Mouse (Mus musculus): ENCODE data around the gene Cpox. TPM values are rescaled to one million over a fixed set of nuclear protein-coding genes. Genes with fewer than 3 reads are reported as not detected.
"Not testable (repeated sequence)": the region's sequence is repeated elsewhere in the genome, so short reads cannot be mapped to it uniquely, and the experiment has no call there.

The Cpox gene
- total RNA-seq (2014; fragmentation: Nextera tagmentation), result 250 and 314 TPM in 2 replicates
- total RNA-seq (2017), result 138 and 210 TPM in 2 replicates

DNA sequence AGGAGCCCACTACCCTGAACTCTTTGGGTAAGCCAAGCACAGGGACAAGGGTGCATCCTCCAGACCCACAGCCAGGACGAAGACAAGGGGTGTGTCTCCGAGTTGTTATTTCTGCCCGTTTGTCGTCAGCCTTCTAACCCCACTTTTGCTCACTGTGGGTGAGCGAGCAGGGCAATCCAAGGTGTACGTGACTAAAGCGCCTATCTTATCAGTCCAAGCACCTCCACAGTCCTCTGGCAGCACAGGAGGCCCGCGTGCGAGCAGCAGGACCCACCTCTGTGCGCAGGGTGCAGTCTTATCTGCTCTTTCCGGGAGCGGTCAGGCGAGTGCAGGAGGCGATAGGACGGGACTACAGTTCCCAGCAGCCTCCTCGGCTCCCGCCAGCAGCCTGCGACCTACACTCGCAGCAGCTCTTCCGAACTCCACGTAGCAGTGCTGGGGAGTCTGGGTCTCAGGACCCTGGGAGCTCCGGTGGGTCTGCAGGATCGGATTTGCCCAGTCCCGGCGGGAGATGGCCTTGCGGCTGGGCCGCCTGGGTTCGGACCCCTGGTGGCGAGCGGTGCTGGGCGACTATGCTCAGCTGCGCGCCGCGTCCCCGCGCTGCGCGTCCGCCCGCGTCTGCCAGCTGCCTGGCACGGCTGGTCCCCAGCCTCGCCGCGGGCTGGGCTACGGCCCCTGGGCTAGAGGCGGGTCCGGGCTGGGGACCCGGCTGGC, at the start of gene Cpox:
TSS of gene Cpox (plus strand) at position 376 of the 714 bp plus-strand sequence.
- peak; percentile 94 for ATAC-seq (replicated peaks; ENCODE audit: low FRiP score, low TSS enrichment, poor library complexity, severe bottlenecking)

DNA sequence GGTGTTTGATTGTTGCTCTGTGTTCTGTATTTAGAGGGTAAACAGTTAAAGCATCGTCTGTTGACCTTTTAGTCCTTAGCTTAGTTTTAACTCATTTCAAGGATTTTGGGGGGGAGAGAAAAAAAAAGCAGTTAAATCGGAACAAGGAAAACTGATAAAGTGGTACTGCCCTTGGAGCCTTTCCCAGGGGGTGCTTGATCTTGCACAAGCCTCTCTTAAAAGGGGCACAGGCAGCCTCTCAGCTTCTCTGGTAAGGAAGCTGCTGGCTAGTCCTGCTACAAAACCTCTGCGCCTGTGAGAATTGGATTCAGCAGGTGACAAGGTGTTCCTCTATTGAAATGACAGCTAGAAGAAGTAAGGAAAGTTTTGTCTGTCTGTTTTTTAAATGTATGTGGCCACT, 47.7 kb upstream of the Cpox start:
- no peak for ATAC-seq (replicated peaks; ENCODE audit: low FRiP score, low TSS enrichment, poor library complexity, severe bottlenecking)

DNA sequence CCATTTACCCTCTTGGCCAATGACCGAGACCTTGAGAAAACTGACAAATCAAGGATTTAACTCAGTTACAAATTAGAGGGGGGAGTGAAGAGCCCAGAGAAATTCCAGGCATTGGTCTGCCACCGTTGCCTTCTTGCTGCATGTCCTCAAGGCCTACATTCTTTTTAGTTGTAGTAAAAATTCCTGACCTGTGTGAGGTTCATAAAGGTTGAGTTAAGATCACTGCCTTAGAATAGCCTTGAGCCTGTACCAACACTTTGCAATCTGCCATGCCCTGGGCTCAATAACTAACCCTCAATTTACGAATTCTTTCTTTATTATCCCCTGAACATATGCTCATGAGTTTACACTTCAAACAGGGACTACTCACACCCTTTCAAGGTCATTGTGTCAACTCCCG, 47.0 kb upstream of the Cpox start:
- no peak for ATAC-seq (replicated peaks; ENCODE audit: low FRiP score, low TSS enrichment, poor library complexity, severe bottlenecking)

DNA sequence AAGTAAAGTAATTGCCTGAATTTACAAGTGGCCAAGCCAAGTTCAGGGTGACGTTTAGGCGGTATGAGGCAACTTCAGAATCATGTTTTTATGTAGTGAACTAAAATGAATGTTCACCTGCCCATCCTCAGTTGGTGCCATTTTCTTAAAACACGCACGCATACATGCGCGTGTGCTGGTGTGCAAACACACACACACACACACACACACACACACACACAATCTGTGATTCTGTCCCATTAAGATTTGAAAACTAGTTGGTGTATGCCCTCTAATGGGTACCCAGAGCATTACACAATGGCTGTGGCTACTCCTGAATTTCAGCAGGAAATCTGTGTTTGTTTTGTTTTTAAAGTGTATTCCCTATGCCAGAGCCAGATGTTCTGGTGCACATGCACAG, 46.1 kb upstream of the Cpox start:
- ATAC-seq (replicated peaks; ENCODE audit: low FRiP score, low TSS enrichment, poor library complexity, severe bottlenecking), result peak; percentile 62

DNA sequence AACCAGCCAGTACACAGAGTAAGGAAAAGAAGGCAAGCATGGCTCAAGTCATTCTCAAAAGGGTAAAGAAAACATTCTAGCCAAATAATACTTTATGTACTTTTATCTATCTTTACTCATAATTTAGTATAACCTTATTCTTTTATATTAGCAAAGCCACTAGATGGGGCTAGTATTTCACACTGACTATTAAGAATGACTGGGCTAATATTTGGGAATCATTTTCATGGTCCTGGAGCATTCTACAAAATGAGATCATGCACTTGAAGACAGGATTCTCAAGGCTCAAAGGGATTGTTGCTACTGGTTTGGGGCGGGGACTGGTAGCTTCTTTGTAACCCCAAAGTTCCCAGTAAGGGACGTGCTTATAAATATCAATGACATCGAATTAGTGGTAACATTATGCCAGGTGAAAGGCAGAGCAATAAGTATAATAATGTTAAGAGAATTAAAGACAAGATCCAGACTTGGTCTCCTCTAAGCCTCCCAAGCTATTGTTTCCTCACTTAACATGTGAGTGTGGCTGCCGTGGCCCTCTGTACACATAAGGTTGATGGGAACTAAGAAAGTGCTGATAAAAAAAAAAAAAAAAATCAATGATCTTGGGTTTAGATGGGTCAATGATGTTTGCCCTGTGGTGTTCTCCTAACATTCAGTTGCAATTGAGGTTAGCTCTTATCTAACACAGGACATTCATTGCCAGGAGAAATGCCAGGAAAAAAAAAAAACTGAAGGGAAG, 42.3 kb upstream of the Cpox start:
- peak; percentile 62 for ATAC-seq (replicated peaks; ENCODE audit: low FRiP score, low TSS enrichment, poor library complexity, severe bottlenecking)

DNA sequence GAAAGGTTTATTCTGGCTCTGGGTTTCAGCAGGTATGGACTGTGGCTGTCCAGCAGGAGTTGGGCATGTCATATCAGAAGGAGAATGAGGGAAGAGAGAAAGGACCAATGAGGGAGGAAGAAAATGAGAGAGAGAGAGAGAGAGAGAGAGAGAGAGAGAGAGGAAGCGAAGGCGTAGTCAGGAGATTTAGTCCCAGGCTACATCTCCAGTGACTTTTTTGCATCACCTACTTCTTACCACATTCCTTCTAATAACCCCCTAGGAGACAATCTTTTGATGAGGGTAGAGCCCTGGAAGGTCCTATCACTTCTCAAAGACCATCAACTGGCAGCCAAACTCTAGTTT, 41.8 kb upstream of the Cpox start:
- ATAC-seq (replicated peaks; ENCODE audit: low FRiP score, low TSS enrichment, poor library complexity, severe bottlenecking), result no peak

DNA sequence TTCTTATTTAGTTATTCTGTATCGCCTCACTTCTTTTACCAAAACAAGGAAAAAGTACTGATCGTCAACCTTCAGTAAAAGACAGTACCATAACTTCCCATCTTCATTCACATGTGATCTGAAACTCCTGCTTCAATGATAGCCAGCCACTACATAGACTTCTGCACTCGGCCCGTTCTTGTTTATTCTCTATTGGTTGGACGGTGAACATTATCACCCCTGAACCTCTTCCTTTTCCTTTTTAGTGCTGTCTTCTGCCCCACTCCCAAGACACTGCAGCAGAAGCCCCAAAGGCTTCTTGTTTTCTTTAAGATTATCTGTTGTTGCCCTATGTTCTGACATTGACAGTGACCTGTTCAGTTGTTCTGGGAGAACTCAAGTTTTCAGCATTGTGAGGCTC, 41.1 kb upstream of the Cpox start:
- no peak for ATAC-seq (replicated peaks; ENCODE audit: low FRiP score, low TSS enrichment, poor library complexity, severe bottlenecking)

DNA sequence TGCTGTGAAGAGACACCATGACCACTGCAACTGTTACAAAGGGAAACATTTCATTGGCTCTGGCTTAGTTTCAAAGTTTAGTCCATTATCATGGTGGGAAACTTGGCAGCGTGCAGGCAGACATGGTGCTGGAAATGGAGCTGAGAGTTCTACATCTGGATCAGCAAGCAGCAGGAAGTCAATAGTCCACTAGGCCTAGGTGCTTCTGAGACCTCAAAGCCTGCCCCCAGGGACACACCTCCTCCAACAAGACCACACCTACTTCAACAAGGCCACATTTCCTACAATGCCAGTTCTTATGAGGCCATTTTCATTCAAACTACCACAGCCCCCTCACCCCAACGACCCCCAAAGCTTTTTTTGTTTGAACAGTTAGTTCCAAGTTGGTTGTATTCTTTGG, 40.4 kb upstream of the Cpox start:
- ATAC-seq (replicated peaks; ENCODE audit: low FRiP score, low TSS enrichment, poor library complexity, severe bottlenecking), result no peak

DNA sequence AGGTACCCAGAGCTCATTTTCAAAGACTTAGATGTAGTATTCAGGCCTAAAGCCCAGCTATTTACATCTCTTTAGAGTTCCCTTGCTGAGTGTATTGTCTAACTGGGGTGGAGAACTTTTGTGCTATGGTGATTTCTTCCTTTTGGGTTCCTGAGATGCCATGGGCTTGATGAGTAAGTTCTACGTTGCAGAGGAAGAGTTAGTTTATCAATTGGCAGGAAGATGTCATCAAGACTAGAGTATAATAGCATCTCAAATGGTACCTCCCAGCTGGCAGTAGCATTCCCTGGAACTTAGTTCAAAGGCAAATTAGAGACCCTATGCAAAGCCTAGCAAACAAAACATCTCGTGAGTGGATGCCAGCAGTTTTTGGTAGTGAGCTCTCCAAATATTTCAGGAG, 34.2 kb upstream of the Cpox start:
- no peak for ATAC-seq (replicated peaks; ENCODE audit: low FRiP score, low TSS enrichment, poor library complexity, severe bottlenecking)

DNA sequence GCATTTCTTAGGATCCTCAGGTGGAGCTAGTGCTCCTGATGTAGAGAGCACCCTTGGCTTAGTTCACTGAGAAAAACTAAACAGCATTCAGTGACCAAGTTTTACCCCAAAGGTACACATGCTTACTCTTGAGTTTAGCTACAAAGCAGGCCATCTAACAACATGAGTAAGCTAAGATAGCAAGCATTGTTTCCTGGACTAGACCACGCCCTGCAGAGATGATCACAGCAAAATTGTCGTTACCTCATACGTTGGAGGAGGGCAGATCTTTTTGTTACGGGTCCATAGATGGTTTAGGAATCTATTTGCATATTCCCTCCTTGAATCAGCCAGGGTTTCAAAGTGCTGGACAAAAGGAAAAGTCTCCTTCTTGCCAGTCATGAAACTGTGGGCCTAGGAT, 32.6 kb upstream of the Cpox start:
- ATAC-seq (replicated peaks; ENCODE audit: low FRiP score, low TSS enrichment, poor library complexity, severe bottlenecking), result peak; percentile 93

DNA sequence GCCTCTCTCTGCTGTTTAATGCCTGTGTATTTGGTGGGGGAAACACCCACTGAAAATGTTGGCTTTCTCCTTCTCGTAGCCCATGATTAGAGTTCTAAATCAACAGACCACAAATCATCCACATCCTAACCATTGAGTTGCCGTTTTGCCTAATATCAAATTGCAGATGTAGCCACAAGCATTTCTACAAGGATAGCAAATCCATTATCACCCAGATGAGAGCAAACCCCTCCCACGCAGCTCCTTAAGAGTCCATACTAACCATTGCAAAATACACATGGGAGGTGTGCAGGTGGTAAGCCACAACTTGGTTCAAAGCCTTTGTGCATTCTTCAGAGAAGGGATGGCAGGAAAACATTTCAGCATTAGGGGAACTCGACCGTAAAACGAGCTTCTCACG, 32.1 kb upstream of the Cpox start:
- peak; percentile 43 for ATAC-seq (replicated peaks; ENCODE audit: low FRiP score, low TSS enrichment, poor library complexity, severe bottlenecking)

DNA sequence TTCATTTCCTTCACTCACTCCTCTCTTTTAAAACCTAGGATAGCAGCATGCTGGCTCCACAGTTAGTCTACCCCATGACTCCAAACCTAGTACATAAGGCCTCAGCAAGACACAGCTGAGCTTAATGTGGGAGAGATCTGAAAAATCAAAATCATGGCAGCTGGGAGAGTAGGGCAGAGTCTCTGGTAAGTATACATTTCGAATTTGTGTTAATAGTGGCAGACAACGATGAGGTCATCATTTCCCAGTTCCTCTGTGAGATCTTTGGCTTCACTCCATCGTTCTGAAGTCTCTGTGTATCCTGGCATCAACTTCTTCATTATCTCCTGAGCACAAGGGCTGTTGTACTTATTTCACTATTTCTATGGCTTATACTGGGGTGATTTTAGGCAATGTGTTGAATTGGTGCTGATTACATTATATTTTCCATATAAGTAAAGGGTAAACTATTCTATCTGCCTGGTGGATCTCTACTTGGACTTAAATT, 31.4 kb upstream of the Cpox start, which contains the start of gene E330017A01Rik:
TSS of gene E330017A01Rik (minus strand) at position 51 of the 487 bp plus-strand sequence.
- ATAC-seq (replicated peaks; ENCODE audit: low FRiP score, low TSS enrichment, poor library complexity, severe bottlenecking), result peak; percentile 88

DNA sequence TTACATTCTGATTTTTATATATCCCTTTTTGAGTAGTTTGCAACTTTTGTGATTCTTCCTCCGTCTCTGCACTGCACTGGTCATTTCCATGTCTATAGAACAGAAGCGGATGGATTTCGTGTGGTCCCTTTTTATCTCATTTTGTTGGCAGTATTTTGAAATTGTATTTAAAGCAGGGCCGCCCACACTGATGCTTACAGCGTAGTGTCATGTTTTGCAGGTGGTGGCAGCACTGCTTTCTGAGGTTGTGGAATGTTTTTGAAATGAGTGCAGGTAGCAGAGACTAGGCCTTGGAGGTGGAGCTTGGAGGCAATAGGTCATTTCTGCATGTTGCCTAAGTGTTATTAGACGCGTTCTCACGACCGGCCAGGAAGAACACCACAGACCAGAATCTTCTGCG, 20.1 kb upstream of the Cpox start:
- no peak for ATAC-seq (replicated peaks; ENCODE audit: low FRiP score, low TSS enrichment, poor library complexity, severe bottlenecking)

DNA sequence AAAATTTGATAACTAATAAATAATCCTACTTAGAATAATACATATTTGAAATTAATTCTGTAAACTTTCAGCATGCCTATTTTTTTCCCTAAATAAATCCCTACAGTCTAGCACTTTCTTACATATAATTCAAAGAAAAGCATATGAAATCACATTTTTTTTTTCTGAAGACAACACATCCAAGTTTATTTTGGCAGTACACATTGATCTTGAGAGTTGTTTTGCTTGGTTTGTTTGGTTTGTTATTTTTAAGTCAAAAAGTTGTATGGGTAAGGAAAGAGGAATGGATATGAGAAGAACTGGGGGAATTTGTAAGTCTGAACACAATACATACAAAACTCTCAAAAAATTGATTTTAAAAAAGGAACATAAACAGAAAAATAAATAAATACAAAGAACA, 14.3 kb upstream of the Cpox start:
- no peak for ATAC-seq (replicated peaks; ENCODE audit: low FRiP score, low TSS enrichment, poor library complexity, severe bottlenecking)

DNA sequence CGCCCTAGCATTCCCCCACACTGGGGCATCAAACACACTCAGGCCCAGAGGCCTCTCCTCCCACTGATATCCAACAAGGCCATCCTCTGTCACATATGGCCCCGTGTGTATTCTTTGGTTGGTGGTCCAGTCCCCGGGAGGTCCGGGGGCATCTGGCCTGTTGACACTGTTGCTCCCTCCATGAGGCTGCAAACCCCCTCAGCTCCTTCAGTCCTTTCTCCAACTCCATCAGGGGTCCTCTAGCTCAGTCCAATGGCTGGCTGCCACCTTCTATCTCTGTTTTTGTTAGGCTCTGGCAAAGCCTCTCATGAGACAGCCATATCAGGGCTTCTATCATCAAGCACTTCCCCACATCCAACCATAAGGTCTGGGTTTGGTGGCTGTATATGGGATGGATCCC, 13.6 kb upstream of the Cpox start:
- ATAC-seq (replicated peaks; ENCODE audit: low FRiP score, low TSS enrichment, poor library complexity, severe bottlenecking), result no peak

DNA sequence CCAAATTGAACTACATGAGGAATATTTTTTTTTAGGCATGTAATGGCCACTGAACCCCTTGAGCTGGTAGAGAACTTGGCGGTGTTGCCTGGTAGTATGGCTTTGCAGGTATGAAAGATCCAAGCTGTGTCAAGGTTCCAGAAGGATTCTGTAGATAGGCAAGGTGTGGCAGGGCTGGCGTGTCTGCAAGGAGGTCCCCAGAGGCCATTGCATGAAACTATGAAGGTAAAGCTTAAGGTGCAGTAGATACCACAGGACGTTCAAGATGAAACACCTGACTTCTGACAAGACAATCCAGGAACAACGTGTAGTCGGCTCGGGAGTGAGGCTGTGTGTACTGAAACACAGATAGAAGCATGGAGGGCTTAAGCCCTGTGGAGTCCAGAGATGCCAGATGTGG, 11.4 kb upstream of the Cpox start:
- ATAC-seq (replicated peaks; ENCODE audit: low FRiP score, low TSS enrichment, poor library complexity, severe bottlenecking), result no peak

DNA sequence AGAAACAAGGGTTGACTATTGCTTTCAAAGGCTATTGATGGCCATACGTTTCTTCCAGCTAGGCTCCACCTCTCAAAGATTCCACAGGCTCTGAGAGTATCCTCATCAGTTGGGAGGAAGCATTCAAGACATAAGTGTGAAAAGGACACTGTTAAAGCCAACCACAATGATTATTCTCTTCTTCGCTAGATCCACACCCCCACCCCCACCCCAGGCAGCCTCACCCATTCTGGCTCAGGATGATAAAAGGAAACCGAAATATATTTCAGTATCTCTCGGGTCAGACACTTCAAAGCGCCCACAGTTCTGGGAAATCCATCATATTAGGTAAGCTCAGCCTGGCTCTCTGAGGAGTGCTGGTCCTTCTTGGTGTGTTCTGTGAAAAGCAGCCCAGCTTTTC, 8.3 kb upstream of the Cpox start:
- peak; percentile 94 for ATAC-seq (replicated peaks; ENCODE audit: low FRiP score, low TSS enrichment, poor library complexity, severe bottlenecking)

DNA sequence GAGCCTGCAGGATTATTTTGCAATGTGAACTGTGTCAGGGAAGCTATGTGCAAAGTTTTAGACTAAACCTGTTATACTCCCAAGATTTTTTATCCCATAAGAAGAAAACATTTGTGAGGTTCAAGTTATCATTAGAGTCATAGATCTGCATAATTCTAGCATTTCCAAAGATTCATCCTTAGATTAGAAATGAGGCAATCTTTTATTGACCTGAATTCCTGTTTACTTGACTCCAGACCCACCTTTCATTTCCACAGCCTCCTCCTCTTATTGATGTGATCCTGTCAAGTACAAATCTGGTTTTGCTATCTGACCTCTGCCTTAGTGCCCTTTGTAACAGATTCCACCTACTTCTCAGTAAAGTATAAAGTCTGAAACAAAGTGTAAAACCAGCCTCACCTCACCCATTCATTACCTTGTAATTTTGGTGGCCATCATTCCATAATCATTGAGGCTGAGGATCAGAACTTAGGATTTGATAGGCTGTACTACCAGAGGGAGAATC, 7.8 kb upstream of the Cpox start:
- ATAC-seq (replicated peaks; ENCODE audit: low FRiP score, low TSS enrichment, poor library complexity, severe bottlenecking), result no peak

DNA sequence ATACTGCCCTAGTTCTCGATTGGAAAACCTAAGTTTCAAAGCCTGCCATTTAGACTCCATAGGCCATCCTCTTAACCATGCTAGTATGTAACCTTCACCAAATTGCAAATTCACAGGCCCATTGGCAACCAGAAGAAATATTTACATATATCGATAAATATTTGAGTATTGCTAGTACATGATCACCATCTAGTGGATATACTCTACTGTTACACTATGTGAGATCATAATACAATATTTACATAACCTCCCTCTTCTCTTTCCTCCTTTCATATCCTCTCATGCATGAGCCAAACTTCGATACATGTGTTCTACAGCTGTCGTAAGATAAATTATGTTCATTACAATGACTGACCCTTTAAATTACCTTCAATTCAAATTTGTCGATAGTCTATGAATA, 7.1 kb upstream of the Cpox start:
- peak; percentile 71 for ATAC-seq (replicated peaks; ENCODE audit: low FRiP score, low TSS enrichment, poor library complexity, severe bottlenecking)

DNA sequence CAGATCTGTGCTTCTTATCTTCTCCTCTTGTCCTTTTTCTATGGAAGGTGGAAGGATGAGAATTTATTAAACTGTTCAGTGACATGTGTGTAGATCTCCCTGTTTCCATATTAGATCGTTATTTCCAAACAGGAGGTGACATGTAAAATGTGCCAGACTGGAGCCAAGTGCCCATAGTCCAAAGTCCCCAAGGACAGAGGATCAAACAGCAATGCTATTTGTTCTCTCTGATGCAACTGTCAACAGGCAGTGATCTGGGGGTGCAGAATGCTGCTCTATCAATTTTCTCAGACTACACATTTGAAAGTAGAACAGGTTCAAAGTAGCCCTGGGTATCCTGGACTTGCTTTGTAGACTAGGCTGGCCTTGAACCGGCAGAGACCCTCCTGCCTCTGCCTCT, 6.3 kb upstream of the Cpox start:
- ATAC-seq (replicated peaks; ENCODE audit: low FRiP score, low TSS enrichment, poor library complexity, severe bottlenecking), result no peak

DNA sequence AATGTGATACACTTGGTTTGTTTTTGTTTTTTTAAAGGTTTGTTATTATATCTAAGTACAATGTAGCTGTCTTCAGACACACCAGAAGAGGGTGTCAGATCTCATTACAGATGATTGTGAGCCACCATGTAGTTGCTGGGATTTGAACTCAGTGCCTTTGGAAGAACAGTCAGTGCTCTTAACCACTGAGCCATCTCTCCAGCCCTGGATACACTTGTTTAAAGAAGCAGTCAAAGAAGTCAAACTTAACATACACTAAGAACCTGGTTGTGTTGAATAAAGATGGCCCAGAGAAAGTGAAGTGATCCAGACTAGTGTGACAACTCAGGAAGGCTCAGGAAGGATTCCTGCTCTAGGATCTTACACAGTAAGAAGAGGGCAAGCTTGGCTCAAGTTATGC, 5.0 kb upstream of the Cpox start:
- ATAC-seq (replicated peaks; ENCODE audit: low FRiP score, low TSS enrichment, poor library complexity, severe bottlenecking), result not testable (repeated sequence)
